Mouse (Mus musculus): Measurements from ENCODE around the gene Tln2.

Gene Tln2

DNA sequence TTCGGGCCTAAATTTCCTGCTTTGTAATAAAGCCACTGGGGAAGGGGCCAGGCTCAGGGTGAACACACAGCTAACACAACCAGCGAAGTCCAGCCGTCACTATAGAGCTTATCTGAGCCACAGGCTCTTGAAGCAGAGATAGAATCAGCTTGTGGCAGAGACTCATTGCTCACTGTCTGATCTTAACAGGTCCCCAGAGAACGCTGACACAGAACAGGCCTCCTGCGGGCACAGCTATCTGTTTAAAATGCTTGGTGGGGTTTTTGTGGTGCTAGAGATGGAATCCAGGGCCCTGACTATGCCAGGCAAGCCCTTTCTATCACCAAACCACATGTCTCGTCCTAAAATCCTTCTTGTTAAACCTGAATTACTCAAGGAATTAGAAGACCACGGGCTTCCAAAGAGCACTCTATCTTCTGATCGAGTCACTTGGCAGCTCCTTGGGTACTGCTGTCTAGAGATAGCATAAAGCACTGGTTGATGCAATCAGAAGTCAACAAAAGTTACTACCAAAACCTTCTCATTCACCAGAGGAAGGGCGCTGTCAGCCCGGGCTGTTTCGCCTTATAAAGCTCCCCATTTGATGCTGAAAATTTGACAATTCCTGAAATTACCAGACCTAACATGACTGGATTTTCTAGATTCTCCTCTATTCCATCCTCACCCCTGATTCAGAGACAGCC, 95.9 kb downstream of the Tln2 start:
- DNase-seq = no peak

GRCm38 (mm10) chr9:67441484-67441883, 118.0 kb downstream of the Tln2 start:
- no peak for DNase-seq

GRCm38 (mm10) chr9:67437511-67437910, 122.0 kb downstream of the Tln2 start:
- no peak for DNase-seq

- DNase-seq = no peak
These were observed 124.0 kb downstream of the Tln2 start for GRCm38 (mm10) chr9:67435333-67436154.

- DNase-seq = no peak
These were observed 130.2 kb downstream of the Tln2 start for GRCm38 (mm10) chr9:67429199-67429892.

- no peak for DNase-seq
These were observed 131.0 kb downstream of the Tln2 start for GRCm38 (mm10) chr9:67428306-67429047.

DNA sequence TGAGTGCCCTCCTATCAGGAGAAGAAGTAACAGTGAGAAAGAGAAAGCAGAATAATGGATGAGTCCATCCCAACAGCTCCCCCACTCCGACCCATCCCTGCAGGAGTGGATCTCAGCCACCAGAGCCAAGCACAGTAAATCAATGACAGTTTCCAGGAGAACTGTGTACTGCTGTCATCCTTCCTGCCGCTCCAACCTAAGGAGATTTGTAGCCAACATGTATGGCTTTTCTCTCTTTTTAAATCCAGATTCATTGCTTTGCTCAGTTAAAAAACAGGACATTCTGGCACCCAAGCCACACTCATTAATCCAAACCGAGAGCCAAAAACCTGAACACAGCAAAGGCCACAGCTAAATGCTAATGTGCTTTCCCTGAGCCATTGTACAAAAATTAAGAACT, 133.2 kb downstream of the Tln2 start:
- DNase-seq = no peak

GRCm38 (mm10) chr9:67424110-67424509, 135.4 kb downstream of the Tln2 start:
- DNase-seq = no peak

DNA sequence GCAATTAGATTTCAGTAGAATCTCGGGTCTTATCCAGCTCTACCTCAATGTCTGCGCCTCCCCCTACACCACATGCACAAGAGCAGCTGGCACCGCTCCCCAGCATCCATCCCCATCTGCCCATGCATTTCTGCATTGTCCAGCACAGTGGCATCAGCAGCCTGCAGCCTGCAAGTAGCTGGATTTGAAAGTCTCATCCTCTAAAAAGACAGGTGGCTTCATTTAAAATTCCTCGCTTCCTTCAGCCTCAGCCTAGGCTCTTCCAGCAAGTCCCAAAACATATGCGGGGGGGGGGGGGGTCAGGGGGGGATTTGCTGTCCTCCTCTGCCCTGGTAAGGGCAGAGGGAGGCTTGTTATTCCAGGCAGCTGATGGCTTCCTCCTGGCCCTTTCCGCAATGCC, 141.4 kb downstream of the Tln2 start:
- DNase-seq = no peak

GRCm38 (mm10) chr9:67410667-67411066, 148.8 kb downstream of the Tln2 start:
- no peak for DNase-seq

DNA sequence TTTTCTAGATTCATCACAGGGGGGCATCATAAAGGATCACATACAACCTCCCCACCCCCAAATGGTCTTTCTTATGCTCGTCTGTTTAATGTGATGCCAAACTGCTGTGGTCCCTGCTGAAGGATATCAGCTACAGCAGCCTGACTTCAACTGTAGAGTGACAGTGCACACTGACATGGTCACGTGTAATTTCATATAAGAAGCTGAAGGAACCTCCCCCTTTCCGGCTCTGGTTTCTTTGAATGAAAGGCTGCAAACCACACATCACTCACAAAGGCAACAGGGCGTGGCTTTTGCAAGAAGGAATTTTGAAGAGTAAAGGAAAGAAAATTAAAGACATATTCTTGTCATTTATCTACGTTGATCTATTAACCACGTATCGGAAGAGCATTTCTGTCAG, 154.8 kb downstream of the Tln2 start:
- peak in 1 of 2 experiments; percentile 3 for DNase-seq

GRCm38 (mm10) chr9:67399563-67399962, 159.9 kb downstream of the Tln2 start:
- DNase-seq = no peak

- DNase-seq = no peak
These were observed 161.7 kb downstream of the Tln2 start for GRCm38 (mm10) chr9:67397756-67398155.

DNA sequence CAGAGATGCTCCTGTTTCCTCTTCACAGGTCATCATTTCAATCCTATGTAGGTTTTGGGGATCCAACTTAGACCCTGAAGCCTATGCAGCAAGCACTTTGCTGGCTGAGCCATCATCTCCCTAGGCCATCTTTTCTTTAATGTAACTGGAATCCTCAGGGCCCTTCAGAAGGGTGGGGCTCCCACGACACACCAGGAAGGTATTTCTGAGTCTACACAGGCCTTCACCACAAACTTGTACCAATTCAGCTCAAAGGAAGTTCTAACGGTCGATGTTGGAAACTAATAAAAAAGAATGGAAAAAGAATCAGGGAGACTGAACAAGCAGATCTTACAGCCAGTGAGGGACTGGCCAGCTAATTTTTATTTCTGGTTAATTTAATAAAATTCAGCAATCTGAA, 163.1 kb downstream of the Tln2 start:
- no peak for DNase-seq

- no peak for DNase-seq
These were observed 175.4 kb downstream of the Tln2 start for GRCm38 (mm10) chr9:67384028-67384590.

DNA sequence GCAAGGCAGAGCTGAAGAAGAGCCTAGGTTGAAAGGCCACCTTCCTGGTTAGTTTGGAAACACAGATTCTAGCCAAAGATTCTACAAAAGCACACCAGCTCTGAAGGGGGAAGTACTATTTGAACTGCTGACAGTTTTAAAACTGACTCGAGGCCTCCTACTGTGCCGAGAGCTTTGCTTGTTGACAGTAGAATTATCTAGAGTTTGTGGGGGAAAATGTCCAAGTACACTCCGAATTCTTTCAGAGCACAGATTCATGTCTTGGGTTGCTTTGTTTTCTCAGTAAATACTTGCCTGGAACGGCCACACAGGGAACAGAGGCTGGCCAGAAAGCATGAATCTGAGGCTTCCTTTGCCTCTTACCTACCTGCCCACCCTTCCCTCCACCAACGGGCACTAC, 179.4 kb downstream of the Tln2 start:
- DNase-seq = peak in 1 of 2 experiments; percentile 4

DNA sequence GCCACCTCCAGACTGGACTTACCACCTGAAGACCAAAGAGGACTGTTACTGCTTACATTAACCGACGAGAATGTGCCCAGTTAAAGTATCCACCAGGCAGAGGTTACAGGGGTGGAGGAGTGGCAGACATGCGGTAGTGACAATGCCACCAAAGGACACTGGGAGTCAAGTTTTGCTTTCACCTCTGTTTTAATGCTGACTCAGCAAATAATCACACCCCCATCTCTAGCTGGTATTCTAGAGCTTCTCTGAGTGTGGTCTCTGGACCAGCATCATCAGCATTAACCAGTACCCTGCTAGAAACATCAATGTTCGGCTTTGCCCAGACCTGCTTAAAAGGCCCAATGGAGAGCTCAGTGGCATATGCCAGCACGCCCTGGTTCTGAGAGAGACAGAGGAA, 180.7 kb downstream of the Tln2 start:
- no peak for DNase-seq

DNA sequence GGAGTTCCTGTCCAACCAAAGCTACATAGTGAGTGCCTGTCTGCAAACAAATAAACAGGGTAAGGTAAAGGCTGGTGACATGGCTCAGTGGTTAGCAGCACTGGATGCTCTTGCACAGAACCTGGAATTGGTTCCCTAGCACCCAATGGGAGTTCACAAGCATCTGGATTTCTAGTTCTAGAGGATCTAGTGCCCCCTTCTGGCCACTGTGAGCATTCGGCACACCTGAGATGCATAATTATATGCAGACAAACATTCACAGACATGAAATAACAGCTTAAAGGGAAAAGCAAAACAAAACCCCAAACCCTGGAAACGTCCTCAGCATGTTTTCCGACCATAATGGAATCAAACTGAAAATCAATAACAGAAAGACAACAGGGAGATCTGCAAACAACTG, 191.4 kb downstream of the Tln2 start:
- DNase-seq = no peak

DNA sequence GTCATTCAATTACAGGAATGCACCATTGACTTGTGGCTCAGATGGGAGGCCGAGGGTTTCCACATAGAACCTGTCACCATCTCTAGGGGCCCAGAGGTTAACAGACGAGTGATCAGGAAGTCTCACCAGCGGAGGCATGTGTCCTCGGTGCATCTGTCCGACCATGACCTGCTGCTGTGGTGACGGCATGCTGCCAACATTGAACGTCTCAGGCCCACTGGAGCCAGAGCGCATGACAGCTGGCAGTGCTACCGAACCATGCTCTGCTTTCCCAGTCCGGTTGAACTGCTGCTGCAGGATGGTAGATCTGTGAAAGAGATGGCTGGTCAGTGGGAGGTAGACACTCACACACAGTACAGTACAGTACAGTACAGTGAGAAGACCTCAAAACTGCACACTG, 197.0 kb downstream of the Tln2 start:
- no peak for DNase-seq

DNA sequence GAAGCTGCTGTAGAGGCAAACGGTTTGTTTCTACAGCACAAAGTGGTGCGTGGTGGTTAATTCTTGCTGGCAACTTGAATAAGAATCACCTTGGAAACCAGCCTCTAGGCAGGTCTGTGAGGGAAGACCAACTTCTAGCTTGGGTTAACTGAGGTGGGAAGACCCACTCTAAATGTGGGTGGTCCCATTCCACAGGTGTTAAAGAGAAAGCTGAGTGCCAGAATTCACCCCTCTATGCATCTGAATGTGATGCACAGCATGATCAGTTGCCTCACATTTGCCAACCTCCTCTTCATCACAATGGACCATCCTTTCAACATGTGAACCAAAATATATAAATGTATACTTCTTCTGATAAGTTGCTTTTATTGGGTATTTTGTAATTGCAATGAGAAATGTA, 197.4 kb downstream of the Tln2 start:
- no peak for DNase-seq

- no peak for DNase-seq
These were observed 198.0 kb downstream of the Tln2 start for GRCm38 (mm10) chr9:67361511-67361910.

DNA sequence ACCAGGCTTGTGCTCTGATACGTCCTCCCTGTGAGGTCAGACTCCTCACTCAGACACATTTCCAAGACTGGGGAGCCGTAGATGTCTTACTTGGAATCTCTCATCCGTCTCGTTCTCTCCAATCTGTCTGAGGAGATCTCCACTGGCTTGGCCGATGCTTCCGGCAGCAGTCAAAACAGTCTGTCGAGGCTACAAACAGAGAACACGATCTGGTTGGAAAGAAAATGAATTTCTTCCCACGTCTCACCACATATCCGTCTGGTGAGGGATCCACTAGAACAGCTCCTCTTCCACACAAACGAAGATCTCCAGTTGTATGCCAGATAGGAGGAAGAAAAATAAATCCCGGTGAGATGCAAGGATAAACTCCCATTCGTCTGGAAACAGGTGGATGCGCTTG, 205.1 kb downstream of the Tln2 start:
- no peak for DNase-seq

DNA sequence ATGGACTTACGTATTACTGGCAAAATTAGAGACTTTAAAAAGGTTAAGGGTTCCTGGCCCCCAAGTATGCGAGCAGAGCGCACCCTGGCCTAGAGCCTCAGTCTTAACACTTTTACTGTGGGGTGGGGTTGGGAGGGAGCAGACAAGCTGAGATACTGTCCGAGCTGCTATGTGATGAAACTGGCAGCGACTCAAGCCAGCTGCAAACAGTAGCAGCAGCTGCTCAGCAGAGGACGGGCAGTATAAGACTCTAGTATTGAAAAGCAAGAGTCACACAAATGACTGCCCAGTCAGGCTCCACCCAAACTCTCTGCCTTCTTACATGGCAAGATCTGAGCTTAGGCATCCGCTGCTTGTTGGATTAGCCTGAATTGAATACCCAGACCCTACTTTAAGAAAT, 206.1 kb downstream of the Tln2 start:
- no peak for DNase-seq

Data from lung, adult 18-20 months (tissue).